In the genomic region with DNA sequence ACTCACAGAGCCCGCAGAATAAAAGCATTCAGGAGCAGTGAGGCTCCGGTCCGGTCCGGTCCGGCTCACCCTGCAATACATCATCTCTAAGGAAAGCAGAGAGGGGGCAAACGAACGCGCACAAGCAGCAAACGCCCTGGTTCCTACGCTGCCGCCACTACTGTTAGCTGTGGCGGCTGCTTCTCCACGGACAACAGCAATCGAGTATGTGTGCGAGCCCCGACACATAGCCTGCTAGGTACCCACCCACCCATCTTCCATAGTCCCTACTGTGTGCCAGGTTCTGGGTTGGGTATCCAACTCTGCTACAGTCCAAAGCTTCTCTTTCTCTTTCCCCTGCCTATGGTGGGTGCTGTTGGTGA, we compare ENCODE assay signal across 9 mouse cellular contexts. TPM values are rescaled to one million over a fixed set of nuclear protein-coding genes. Genes with fewer than 3 reads are reported as not detected.
DNase-seq lines count a peak whose midpoint lies in the region; ATAC-seq and TF ChIP-seq lines count a peak whose summit lies in the region.
"Had no signal": no experiment of that assay in that cellular context is flagged by ENCODE, and none has a peak within 500 bp of the region (broad histone marks: within the 10 kb centered on the region; RNA-seq: fewer than 3 reads in every experiment).

No protein-coding gene starts in this region.

- ATAC-seq in heart, embryonic 12.5 days (ENCODE audit: insufficient number of reproducible peaks, low FRiP score): peak; percentile 4; the same call in 1 of the 2 replicates
- ATAC-seq in forebrain, postnatal 0 days: peak; percentile 30
- ATAC-seq in lung, embryonic 16.5 days (ENCODE audit: low read depth): no peak; the same call in none of the 2 replicates
- ATAC-seq in megakaryocyte-erythroid progenitor cell, adult 5-6 weeks (replicated peaks; ENCODE audit: low FRiP score, low TSS enrichment, poor library complexity, severe bottlenecking): no peak
- no peak for ATAC-seq in activated CD4-positive, CD25-positive, alpha-beta regulatory T cell, adult 4 months

- peak overlapping the region; percentile 95 for H3K9ac ChIP-seq in heart, embryonic 12.5 days
- peak overlapping the region; percentile 91 for H3K9ac ChIP-seq in ES-E14 (ENCODE audit: insufficient read depth, low read depth, low read length, poor library complexity, severe bottlenecking)
- H3K9ac ChIP-seq in forebrain, postnatal 0 days: peak overlapping the region; percentile 90
- H3K9ac ChIP-seq in lung, embryonic 16.5 days (ENCODE audit: low read length): peak overlapping the region; percentile 90

- TF ChIP-seq CTCF in forebrain, postnatal 0 days (IDR thresholded peaks at IDR 0.05; ENCODE audit: low read depth): peak; percentile 19; the same call in 1 of the 2 replicates

- peak overlapping the region; percentile 86 for H3K4me3 ChIP-seq in heart, embryonic 12.5 days
- H3K4me3 ChIP-seq in ES-E14 (ENCODE audit: insufficient read depth in 1 of 2, low read depth in 1 of 2, low read length in 2 of 2, poor library complexity in 1 of 2, severe bottlenecking in 1 of 2): peak overlapping the region; percentile 78 to 90
- H3K4me3 ChIP-seq in forebrain, postnatal 0 days (ENCODE audit: low read depth, low read length): peak overlapping the region; percentile 92
- H3K4me3 ChIP-seq in lung, embryonic 16.5 days (ENCODE audit: low read length): peak overlapping the region; percentile 76

- under 1% methylated on average over 16 of the region's 16 CpGs for WGBS in heart, embryonic 12.5 days
- WGBS in forebrain, postnatal 0 days: 0% methylated on average over 16 of the region's 16 CpGs
- WGBS in lung, embryonic 16.5 days: under 1% methylated on average over 16 of the region's 16 CpGs

- H3K4me1 ChIP-seq in heart, embryonic 12.5 days (replicated peaks): peaks cover 52% of the 10 kb centered on the region
- H3K4me1 ChIP-seq in ES-E14 (ENCODE audit: control insufficient read depth in 2 of 2, insufficient read depth in 2 of 2, low read length in 2 of 2, poor library complexity in 1 of 2): peaks cover 3 to 9% of the 10 kb centered on the region in 2 experiments; a peak in 3 of 4 replicates
- H3K4me1 ChIP-seq in forebrain, postnatal 0 days (ENCODE audit: insufficient read depth): peaks cover 18% of the 10 kb centered on the region; the same call in 1 of the 2 replicates
- peaks cover 26% of the 10 kb centered on the region for H3K4me1 ChIP-seq in lung, embryonic 16.5 days (replicated peaks; ENCODE audit: control insufficient read depth, insufficient read depth, low read length)

- H3K27ac ChIP-seq in heart, embryonic 12.5 days (ENCODE audit: poor library complexity, severe bottlenecking): peak overlapping the region; percentile 90
- H3K27ac ChIP-seq in ES-E14 (ENCODE audit: insufficient read depth, low read depth, low read length, poor library complexity, severe bottlenecking): no peak overlapping the region
- peak overlapping the region; percentile 96 for H3K27ac ChIP-seq in forebrain, postnatal 0 days (ENCODE audit: low read depth, low read length)
- H3K27ac ChIP-seq in lung, embryonic 16.5 days (ENCODE audit: low read length): peak overlapping the region; percentile 98

- in situ Hi-C loops in ES-E14 (cut with MboI; ENCODE audit: low sequenced_read_pairs in 2 of 2, unreplicated experiment in 2 of 2): no loop called here

- peak overlapping the region; percentile 81 for H3K4me2 ChIP-seq in heart, embryonic 12.5 days
- peak overlapping the region; percentile 88 for H3K4me2 ChIP-seq in forebrain, postnatal 0 days (ENCODE audit: low read depth)
- H3K4me2 ChIP-seq in lung, embryonic 16.5 days (ENCODE audit: low read depth, low read length): peak overlapping the region; percentile 83

- H3K27me3 ChIP-seq in heart, embryonic 12.5 days (replicated peaks): peaks cover 5% of the 10 kb centered on the region; the same call in 1 of the 2 replicates
- no peaks in the 10 kb centered on the region for H3K27me3 ChIP-seq in forebrain, postnatal 0 days (ENCODE audit: insufficient read depth, low read length)
- no peaks in the 10 kb centered on the region for H3K27me3 ChIP-seq in lung, embryonic 16.5 days (ENCODE audit: control insufficient read depth, insufficient read depth, low read depth, low read length)

- no peak for DNase-seq in heart, postnatal 4 days
- DNase-seq in ES-E14 (ENCODE audit: low read depth, low spot score): no peak
- DNase-seq in forebrain, postnatal 0 days: no peak
- no peak for DNase-seq in right cerebral cortex, adult 18-20 months

- peaks cover 7% of the 10 kb centered on the region; the same call in 1 of the 2 replicates for H3K9me3 ChIP-seq in heart, embryonic 12.5 days (replicated peaks)
- no peaks in the 10 kb centered on the region for H3K9me3 ChIP-seq in ES-E14 (ENCODE audit: control insufficient read depth, insufficient read depth, low read depth, low read length)
- no peaks in the 10 kb centered on the region for H3K9me3 ChIP-seq in forebrain, postnatal 0 days (ENCODE audit: low read length)
- no peaks in the 10 kb centered on the region for H3K9me3 ChIP-seq in lung, embryonic 16.5 days (ENCODE audit: control insufficient read depth, low read length)

- H3K36me3 ChIP-seq in heart, embryonic 12.5 days: no peaks in the 10 kb centered on the region; the same call in 1 of the 2 replicates
- 0 out of 2 replicates have a peak, but pooled peaks cover 2% of the 10 kb centered on the region for H3K36me3 ChIP-seq in ES-E14 (ENCODE audit: control insufficient read depth, insufficient read depth, low read length, poor library complexity, severe bottlenecking)
- H3K36me3 ChIP-seq in forebrain, postnatal 0 days (ENCODE audit: insufficient read depth): no peaks in the 10 kb centered on the region
- H3K36me3 ChIP-seq in lung, embryonic 16.5 days (ENCODE audit: control insufficient read depth, insufficient read depth, low read length): no peaks in the 10 kb centered on the region

TF ChIP-seq in ES-E14, 5 proteins besides CTCF, POLR2A, EP300 and RAD21:
- no peak for TF ChIP-seq MAFK (IDR thresholded peaks at IDR 0.05; ENCODE audit: insufficient read depth, low read depth, low read length)
- no peak for TF ChIP-seq ZNF384 (IDR thresholded peaks at IDR 0.05; ENCODE audit: low read depth, low read length)
- no peak for TF ChIP-seq HCFC1 (IDR thresholded peaks at IDR 0.05; ENCODE audit: borderline replicate concordance, insufficient read depth, low read length)
- no peak for TF ChIP-seq CHD2 (IDR thresholded peaks at IDR 0.05; ENCODE audit: low read depth, low read length)
- TF ChIP-seq ZC3H11A (IDR thresholded peaks at IDR 0.05; ENCODE audit: borderline replicate concordance, low read depth, low read length): no peak
TF ChIP-seq in ES-E14: peak in this region for 0.

RNA-seq across cellular contexts. Expression of gene Hunk, which starts 0.5 kb away (rescaled TPM):
- polyA plus RNA-seq in heart, embryonic 12.5 days (2016; fragmentation: Nextera tagmentation; extraction: Ambion mirVana): 19.3 and 22.4 TPM in 2 replicates
- total RNA-seq in heart, postnatal 4 days (2021): 1 to 10 TPM; 7.2 to 8.4 TPM
- total RNA-seq in ES-E14 (2012; rRNA removed): 9.0 and 9.2 TPM in 2 replicates
- 12.9 and 20.6 TPM in 2 replicates for total RNA-seq in forebrain, postnatal 0 days (2014; rRNA removed)
- 4.2 and 5.2 TPM in 2 replicates for polyA plus RNA-seq in forebrain, postnatal 0 days (2015; fragmentation: Nextera tagmentation; extraction: Ambion mirVana)
- polyA plus RNA-seq in lung, embryonic 16.5 days (2015; fragmentation: Nextera tagmentation; extraction: Ambion mirVana): 16.2 and 16.5 TPM in 2 replicates
- total RNA-seq in megakaryocyte-erythroid progenitor cell, adult 5-6 weeks (2014; fragmentation: Nextera tagmentation): not detected in 2 replicates
- not detected in 2 replicates for total RNA-seq in megakaryocyte-erythroid progenitor cell, adult 5-6 weeks (2017)
- under 1 TPM in 1 of 2 experiments, not detected in 1; 0.13 TPM for polyA plus RNA-seq in activated CD4-positive, CD25-positive, alpha-beta regulatory T cell, adult 4 months (2017; shearing (Covaris generic))
- total RNA-seq: MEL had no signal

Comparison
In these comparisons a context has a peak if more than half of its experiments do, and no peak if none do; other contexts are left out.
1. ATAC-seq: peak in heart, embryonic 12.5 days (single experiment) and forebrain, postnatal 0 days (single experiment); none in lung, embryonic 16.5 days (single experiment), megakaryocyte-erythroid progenitor cell, adult 5-6 weeks (single experiment) and activated CD4-positive, CD25-positive, alpha-beta regulatory T cell, adult 4 months (single experiment).
2. RNA of gene Hunk, which starts 0.5 kb away (total RNA-seq): 12.9 to 20.6 TPM in forebrain, postnatal 0 days, 9.0 to 9.2 TPM in ES-E14 and 7.2 to 8.4 TPM in heart, postnatal 4 days; not detected in megakaryocyte-erythroid progenitor cell, adult 5-6 weeks; every median in the first group is over 4 times any median in the second.
3. Peak in every context shown above with its lines, with median percentiles within 50 percentile points of each other: H3K4me2 ChIP-seq, H3K4me3 ChIP-seq and H3K9ac ChIP-seq.